Mouse (Mus musculus): ENCODE data around the gene Exosc9.
"Not testable (repeated sequence)": the region's sequence is repeated elsewhere in the genome, so short reads cannot be mapped to it uniquely, and the experiment has no call there.

Gene Exosc9

DNA sequence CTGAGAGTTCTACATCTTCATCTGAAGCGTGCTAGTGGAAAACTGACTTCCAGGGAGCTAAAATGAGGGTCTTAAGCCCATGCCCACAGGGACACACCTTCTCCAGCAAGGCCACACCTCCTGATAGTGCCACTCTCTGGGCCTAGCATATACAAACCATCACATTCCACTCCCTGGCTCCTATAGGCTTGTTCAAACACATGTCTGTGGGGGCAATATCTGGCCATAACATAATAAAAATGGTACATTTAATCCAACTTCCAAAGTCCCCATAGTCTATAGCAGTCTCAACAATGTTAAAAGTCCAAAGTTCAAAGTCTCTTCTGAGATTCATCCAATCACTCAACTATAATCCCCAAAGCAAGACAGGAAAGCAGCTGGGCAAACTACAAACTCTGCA lies 5.2 kb downstream of the Exosc9 start:
- no peak for DNase-seq (ENCODE audit: low spot score)

DNA sequence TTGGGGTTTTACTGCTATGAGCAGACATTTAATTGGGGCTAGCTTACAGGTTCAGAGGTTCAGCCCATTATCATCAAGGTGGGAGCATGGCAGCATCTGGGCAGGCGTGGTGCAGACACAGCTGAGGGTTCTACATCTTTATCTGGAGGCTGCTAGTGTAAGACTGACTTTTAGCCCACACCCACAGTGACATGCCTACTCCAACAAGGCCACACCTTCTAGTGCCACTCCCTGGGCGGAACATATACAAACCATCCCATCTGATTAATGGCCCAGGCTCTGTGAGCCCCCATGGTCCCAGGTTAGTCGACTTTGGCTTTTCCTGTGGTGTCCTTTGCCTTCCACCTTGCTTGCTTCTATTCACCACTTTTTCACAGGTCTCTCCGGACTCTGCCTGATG lies 7.2 kb downstream of the Exosc9 start:
- DNase-seq (ENCODE audit: low spot score), result no peak

DNA sequence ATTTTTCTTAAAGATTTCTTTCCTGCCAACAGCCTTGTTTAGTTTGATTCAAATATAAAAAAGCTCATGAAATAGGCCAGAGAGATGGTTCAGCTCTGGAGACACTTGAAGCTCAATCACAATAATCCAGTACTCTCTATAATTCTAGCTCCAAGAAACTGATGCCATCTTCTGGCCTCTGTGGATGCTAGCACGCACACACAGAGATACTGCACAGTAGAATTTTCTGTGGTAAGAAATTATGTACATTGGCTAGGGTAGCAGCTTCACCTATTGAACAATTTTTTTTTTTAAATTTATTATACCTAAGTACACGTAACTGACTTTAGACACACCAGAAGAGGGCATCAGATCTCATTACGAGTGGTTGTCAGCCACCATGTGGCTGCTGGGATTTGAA lies 11.3 kb downstream of the Exosc9 start:
- no peak for DNase-seq (ENCODE audit: low spot score)

DNA sequence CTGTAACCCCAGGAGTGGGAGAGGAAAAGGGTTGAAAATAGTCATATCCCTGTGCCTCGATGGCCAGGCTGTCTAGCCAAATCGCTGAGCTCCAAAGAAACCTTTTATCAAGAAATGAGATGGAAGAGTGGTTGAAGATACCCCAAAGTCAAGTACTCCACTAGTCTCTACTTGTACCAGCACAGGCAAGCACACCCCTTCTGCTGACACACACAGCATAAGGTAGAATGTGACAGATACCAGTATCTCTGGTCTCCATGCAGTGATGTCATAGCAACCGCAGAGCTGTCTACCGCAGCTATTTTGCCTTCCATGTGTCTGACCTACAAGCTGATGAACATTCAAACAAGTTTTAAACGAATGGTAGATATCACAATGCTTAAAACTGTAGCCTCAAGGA lies 17.4 kb downstream of the Exosc9 start:
- DNase-seq (ENCODE audit: low spot score), result no peak

DNA sequence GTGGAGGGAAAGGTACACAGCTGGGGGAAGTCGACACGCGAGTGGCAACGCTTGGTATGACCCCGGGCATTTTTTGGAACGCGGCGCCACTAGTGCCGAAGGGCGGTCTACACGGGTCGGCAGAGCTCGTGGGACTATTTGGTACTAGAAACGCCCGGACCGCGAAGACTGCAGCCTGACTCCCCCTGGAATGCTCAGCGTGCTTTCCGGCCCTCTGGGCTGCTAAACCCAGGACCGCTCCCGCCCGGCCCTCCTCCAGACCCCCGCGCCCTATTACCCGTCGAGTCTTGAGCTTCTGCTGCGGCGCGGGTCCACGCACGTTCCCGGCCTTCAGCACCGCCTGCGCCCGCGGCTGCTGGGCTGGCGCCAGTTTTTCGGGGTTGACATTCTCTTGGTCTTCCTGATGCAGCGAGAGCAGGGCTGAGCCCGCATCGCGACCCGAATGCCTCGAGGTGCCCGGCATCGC lies 19.0 kb downstream of the Exosc9 start:
- DNase-seq (ENCODE audit: low spot score), result no peak

DNA sequence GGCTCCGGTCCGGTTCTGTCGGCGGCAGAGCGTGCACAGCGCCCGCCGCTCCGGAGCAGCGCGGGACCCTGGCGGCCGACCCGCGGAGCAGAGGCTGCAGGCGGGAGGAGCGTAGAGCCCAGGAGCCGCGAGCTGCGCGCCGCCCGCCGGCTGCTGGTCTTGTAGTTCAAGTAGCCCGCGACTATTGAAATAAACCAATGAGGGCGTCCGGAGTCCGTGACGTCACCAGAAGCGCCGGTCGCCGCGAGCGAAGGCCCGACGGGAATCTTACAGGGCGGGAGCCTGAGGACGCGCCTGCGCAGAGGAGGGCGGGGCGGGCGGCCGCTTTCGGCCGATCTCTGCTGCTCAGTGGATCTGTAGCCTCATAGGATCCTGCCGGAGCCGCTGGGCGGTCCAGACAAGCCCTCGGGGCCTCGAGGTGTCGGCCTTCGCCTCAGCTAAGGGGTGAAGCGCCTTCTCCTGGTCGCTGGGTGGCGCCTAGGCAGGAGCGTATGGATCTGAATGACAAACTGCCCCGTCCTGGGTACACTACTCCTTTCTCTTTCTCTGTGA lies 19.5 kb downstream of the Exosc9 start, which contains the start of gene Ccna2:
TSS of gene Ccna2 (minus strand) at position 324 of the 552 bp plus-strand sequence.
- peak; percentile 97 for DNase-seq (ENCODE audit: low spot score)

DNA sequence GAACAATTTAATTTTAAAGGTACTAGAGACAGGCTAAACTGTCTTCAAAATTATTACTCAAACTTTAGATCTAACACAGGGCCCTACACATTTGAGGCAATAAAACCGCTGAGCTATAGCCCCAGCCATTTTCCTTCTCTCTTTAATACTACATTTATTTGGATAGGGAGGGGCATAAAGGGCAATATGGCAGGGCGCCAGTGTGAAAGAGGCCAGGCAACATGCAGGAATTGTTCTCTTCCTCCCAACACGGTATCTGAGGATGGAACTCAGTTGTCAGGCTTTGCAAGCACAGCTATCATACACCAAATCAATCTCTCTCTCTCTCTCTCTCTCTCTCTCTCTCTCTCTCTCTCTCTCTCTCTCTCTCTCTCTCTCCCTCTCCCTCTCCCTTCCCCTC lies 46.4 kb downstream of the Exosc9 start:
- DNase-seq (ENCODE audit: low spot score), result no peak

DNA sequence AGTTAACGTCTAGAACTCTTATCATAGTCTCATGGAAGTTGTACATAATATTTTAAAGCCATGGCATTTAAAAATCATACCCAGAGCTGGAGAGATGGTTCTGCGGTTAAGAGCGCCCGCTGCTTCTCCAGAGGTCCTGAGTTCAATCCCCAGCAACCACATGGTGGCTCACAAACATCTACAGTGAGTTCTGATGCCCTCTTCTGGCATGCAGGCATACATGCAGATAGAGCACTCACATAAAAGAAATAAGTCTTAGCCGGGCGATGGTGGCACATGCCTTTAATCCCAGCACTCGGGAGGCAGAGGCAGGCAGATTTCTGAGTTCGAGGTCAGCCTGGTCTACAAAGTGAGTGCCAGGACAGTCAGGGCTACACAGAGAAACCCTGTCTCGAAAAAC lies 47.4 kb downstream of the Exosc9 start:
- not testable (repeated sequence) for DNase-seq (ENCODE audit: low spot score)

DNA sequence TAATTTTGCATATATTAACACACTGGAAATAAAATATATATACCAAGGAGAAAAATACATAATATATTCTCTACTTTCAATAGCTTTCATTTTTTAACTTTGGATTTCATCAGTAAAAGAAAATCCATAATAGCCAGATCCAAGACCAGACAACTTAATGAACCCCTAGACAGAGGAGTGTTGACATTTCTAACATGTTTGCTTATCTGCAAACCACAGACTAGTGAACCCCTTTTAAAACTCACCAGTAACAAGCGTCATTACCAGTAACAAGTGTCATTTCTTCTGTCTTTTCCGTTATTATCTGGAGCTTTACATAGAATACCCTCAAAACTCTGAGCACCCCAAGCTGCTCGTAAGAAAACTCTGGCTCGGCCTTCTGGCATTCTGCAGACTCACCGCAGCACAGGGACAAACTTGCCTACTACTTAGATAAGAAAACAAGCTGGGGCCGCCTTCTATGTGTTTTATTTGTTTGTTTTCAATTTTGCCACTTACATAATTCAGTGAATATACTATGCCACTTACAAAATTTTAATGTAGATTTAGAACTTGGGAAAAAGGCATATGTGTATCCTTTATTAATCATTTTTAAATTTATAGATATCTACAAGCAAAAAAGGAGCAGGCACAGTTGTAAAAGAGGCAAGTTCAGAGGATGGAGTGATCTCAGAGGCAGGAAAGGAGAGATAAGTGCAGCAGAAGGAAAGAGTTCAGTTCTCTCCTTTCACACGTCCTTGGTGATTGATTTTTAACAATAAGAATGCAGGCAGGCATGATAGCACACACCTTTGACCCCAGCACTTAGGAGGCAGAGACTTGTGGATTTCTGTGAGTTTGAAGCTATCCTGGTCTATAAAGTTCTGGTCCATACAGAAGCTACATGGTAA lies 53.7 kb downstream of the Exosc9 start:
- no peak for DNase-seq (ENCODE audit: low spot score)

DNA sequence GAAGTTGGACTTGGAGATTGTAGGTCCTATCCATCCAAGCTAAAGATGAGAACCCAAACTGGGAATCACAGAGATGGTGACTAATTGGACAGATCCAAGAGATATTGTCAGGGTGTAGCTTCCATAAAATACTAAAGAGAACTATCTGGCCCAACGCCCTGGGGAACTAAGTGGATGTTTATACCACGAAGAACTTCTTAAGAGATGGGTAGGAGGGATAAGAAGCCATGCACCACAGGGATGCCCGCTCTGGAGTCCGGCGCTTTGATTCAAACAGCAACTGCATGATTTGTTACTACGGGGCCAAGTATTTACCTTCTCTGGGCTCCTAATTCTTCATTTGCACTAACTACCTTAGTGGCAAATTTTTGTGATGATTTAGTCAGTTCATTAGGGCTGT lies 60.3 kb downstream of the Exosc9 start:
- no peak for DNase-seq (ENCODE audit: low spot score)

DNA sequence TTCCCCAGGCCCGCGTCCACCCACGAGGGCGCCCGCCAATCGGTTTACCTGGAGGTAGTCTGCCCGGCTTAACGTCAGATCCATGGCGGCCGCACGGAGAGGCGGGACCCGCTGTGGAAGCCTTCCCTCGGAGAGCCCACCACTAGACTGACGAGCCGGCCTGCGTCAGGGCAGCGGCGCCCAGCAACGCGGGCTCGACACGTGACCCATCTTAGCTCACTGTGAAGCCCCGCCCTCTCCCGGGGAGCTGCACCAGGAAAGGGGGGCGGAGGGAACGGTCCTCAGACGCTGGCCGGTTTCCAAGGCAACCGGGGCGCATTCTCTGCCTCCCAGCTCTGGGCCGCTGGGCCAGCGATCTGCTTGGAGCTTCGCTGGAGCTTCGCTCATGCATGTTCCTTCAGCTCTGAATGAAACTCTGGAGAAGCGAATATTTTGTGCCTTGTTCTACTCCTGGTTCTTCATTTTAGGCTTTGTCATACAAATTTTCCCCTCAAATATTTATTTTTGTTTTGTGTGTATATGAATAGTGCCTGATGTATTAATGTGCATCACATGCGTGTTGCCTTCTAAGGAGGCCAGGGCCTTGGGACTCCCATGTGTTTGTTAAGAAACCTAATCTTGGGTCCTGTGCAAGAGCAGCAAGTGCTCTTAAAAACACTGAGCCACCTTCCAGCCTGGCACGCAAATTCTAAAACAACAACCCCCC lies 60.9 kb downstream of the Exosc9 start, which contains the start of gene Bbs7:
TSS of gene Bbs7 (minus strand) at position 276 of the 706 bp plus-strand sequence.
- peak; percentile 81 for DNase-seq (ENCODE audit: low spot score)

DNA sequence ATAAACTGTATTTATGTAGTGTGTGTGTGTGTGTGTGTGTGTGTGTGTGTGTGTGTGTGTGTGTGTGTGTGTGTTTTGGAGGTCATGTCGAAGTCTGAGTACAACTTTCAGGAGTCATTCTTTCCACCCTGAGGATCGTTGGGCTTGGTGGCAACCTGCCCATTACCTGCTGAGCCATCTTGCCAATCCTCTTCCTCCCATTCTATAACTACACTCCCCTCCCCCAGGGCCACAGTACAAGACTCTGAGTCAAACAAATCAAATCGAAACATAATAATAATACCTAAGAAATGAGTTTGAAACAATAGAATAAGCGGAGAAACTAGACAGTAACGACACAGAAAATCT lies 61.5 kb downstream of the Exosc9 start:
- no peak for DNase-seq (ENCODE audit: low spot score)

Data from T-cell, adult 2 months (primary cell).